Mouse (Mus musculus): ENCODE results near the gene Limch1. TPM values are rescaled to one million over a fixed set of nuclear protein-coding genes. Genes with fewer than 3 reads are reported as not detected.
A peak's percentile ranks its signal among the peaks of the same experiment; 100 is the strongest.

Gene Limch1
- polyA plus RNA-seq, 1 experiment from 2014 or later = 6.1 TPM

DNA sequence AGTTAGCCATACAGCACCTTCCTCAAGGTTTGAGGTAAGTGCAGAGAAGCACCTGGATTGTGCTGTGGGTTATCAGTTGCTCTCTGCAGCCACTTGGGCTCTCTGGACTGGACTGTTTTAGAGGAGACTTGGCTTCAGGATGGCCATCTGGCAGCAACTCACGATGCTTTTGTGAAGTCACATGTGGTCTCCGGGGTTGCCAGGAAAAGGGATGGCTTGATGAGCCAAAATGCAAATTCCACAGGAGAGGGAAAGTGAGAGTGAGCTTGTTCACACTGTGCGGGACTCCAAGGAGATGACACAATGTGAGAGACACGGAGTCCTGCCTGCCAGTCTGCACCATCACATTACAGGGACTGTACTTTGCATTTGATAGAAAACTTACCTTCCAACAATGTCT lies 346.1 kb downstream of the Limch1 start:
- H3K4me3 ChIP-seq (ENCODE audit: low read depth, low read length) = no peak overlapping the region
- H3K27ac ChIP-seq (replicated peaks) = no peak overlapping the region
- peaks cover 12% of the 10 kb centered on the region; the same call in 1 of the 2 replicates for H3K27me3 ChIP-seq (ENCODE audit: control insufficient read depth, insufficient read depth, low read length)
- 18% methylated on average over 4 of the region's 4 CpGs for WGBS
- H3K9me3 ChIP-seq (ENCODE audit: control insufficient read depth, low read length) = no peaks in the 10 kb centered on the region
- no peaks in the 10 kb centered on the region for H3K36me3 ChIP-seq (ENCODE audit: control insufficient read depth, insufficient read depth, low read length)
- no peak overlapping the region for H3K9ac ChIP-seq (ENCODE audit: low read length)
- no peaks in the 10 kb centered on the region for H3K4me1 ChIP-seq (replicated peaks; ENCODE audit: control insufficient read depth, insufficient read depth)
- ATAC-seq (ENCODE audit: low FRiP score, low TSS enrichment) = no peak
- TF ChIP-seq CTCF (IDR thresholded peaks at IDR 0.05; ENCODE audit: low read depth) (no peak), EP300 (optimal IDR thresholded peaks at IDR 0.05) (no peak)
- no peak for DNase-seq (ENCODE audit: low spot score)
- H3K4me2 ChIP-seq (replicated peaks; ENCODE audit: low read depth) = no peak overlapping the region

DNA sequence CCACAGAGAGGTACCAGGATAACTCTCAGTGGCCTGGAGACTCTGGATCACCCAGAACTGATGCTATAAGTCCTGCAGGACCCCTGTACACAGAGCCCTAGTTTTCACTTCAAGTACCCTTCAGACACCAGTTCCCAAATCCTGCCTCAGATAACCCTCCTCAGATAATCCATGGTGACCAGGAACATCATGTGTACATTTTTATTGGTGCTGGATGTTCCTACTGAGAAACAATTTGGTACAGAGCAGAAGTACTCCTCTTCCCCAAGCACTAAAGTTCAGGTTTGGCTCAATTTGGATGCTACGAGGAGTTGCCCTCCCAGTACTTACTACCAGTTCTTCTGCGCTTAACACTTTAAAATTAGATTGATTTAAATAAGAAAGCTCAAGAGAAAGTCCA lies 348.4 kb downstream of the Limch1 start:
- ATAC-seq (ENCODE audit: low FRiP score, low TSS enrichment) (no peak), DNase-seq (ENCODE audit: low spot score) (no peak)
- Histone ChIP-seq H3K9me3 (ENCODE audit: control insufficient read depth, low read length) (no peaks in the 10 kb centered on the region), H3K27me3 (ENCODE audit: control insufficient read depth, insufficient read depth, low read length) (peaks cover 29% of the 10 kb centered on the region; the same call in 1 of the 2 replicates), H3K9ac (ENCODE audit: low read length) (no peak overlapping the region), H3K27ac (replicated peaks) (no peak overlapping the region), H3K4me3 (ENCODE audit: low read depth, low read length) (no peak overlapping the region), H3K4me1 (replicated peaks; ENCODE audit: control insufficient read depth, insufficient read depth) (no peaks in the 10 kb centered on the region), H3K36me3 (ENCODE audit: control insufficient read depth, insufficient read depth, low read length) (no peaks in the 10 kb centered on the region), H3K4me2 (replicated peaks; ENCODE audit: low read depth) (no peak overlapping the region)
- TF ChIP-seq CTCF (IDR thresholded peaks at IDR 0.05; ENCODE audit: low read depth) (no peak), EP300 (optimal IDR thresholded peaks at IDR 0.05) (no peak)
- WGBS = 20% methylated on average over 2 of the region's 2 CpGs

DNA sequence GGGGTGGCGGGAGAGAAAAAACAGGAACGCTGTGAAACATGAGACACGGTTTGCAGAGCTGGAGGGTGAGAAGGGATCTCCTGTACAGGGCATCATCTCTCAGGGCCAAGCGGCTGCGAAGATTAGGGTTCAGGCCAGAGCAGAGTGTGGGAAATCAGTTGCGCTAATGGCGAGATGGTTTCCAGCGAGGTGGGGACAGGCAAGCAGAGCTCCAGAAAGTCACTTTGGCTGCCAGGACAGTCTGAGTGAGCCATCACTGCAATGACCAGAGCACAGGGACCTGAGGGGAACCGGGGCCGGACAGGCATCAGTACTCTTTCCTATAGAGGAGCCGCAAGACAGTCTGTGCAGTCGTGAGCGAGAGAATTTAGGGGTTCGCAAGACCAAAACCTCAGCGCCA lies 349.5 kb downstream of the Limch1 start:
- no peak for DNase-seq (ENCODE audit: low spot score)
- ATAC-seq (ENCODE audit: low FRiP score, low TSS enrichment) = no peak
- no peak for TF ChIP-seq EP300 (optimal IDR thresholded peaks at IDR 0.05)
- H3K9ac ChIP-seq (ENCODE audit: low read length) = no peak overlapping the region
- H3K4me3 ChIP-seq (ENCODE audit: low read depth, low read length) = no peak overlapping the region
- H3K9me3 ChIP-seq (ENCODE audit: control insufficient read depth, low read length) = no peaks in the 10 kb centered on the region
- no peak overlapping the region for H3K27ac ChIP-seq (replicated peaks)
- H3K36me3 ChIP-seq (ENCODE audit: control insufficient read depth, insufficient read depth, low read length) = no peaks in the 10 kb centered on the region
- H3K4me2 ChIP-seq (replicated peaks; ENCODE audit: low read depth) = no peak overlapping the region
- H3K27me3 ChIP-seq (ENCODE audit: control insufficient read depth, insufficient read depth, low read length) = peaks cover 33% of the 10 kb centered on the region; the same call in 1 of the 2 replicates
- H3K4me1 ChIP-seq (replicated peaks; ENCODE audit: control insufficient read depth, insufficient read depth) = no peaks in the 10 kb centered on the region
- WGBS = 6% methylated on average over 15 of the region's 15 CpGs

DNA sequence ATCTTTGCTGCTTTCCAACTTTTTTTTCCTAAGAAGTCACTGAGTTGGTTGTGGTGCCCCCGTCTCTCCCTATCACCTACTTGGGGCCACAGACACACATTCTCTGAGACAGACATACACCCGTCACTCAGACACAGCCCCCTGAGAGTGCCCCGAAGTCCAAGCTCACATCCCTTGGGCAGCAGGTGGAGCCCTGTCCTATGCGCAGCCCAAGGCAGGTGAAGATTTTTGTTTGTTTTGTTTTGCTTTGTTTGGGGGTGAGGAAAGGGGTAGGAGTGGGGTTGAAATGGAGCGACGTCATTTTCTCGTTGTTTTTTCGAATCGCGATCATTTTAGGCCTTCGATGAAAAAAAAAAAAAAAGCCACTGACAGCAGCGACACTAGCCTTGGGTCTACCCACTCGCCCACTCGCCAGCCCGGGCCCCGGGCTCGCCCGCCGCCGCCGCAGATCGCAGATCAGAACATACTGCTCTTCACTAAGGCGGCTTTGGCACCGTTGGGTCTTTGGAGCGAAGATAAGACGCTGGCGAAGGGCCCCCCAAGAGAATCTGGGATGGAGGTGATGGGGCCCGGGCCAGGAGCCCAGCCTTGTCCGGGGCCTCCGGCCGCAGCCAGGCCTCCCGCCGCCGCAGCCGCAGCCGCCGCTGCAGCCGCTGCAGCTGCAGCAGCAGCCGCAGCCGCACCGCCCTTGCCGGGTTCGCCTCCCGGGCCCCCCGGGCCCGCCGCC lies 350.2 kb downstream of the Limch1 start:
- Histone ChIP-seq H3K27ac (replicated peaks) (no peak overlapping the region), H3K4me1 (replicated peaks; ENCODE audit: control insufficient read depth, insufficient read depth) (no peaks in the 10 kb centered on the region), H3K9ac (ENCODE audit: low read length) (peak overlapping the region; percentile 35; the same call in 1 of the 2 replicates), H3K36me3 (ENCODE audit: control insufficient read depth, insufficient read depth, low read length) (no peaks in the 10 kb centered on the region), H3K27me3 (ENCODE audit: control insufficient read depth, insufficient read depth, low read length) (peaks cover 38% of the 10 kb centered on the region; the same call in 1 of the 2 replicates), H3K4me2 (replicated peaks; ENCODE audit: low read depth) (peak overlapping the region; percentile 46), H3K9me3 (ENCODE audit: control insufficient read depth, low read length) (no peaks in the 10 kb centered on the region), H3K4me3 (ENCODE audit: low read depth, low read length) (peak overlapping the region; percentile 39)
- ATAC-seq (ENCODE audit: low FRiP score, low TSS enrichment) (no peak), DNase-seq (ENCODE audit: low spot score) (no peak)
- TF ChIP-seq CTCF (IDR thresholded peaks at IDR 0.05; ENCODE audit: low read depth) (0 out of 2 replicates have a peak, but pooled peaks have one; percentile 10), EP300 (optimal IDR thresholded peaks at IDR 0.05) (no peak)
- WGBS = 1% methylated on average over 46 of the region's 47 CpGs

DNA sequence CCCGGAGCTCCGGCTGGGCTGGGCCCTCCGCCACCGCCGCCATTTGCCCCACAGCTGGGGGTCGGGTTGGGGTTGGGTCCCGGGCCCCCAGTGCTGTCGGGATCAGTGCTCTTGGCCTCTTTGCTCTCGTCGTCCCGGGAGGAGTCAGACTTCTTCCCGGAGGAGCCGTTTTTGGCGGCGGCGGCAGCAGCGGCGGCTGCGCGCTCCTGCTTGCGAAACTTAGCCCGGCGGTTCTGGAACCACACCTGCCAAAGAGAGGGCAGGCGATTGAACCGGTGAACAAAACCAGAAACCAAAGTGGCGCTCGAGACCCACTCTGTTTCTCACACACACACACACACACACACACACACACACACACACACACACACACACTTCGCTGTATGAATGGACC lies 350.7 kb downstream of the Limch1 start:
- H3K9ac ChIP-seq (ENCODE audit: low read length) = peak overlapping the region; percentile 35; the same call in 1 of the 2 replicates
- DNase-seq (ENCODE audit: low spot score) = peak; percentile 32
- H3K9me3 ChIP-seq (ENCODE audit: control insufficient read depth, low read length) = no peaks in the 10 kb centered on the region
- ATAC-seq (ENCODE audit: low FRiP score, low TSS enrichment) = 0 out of 2 replicates have a peak, but pooled peaks have one; percentile 18
- H3K27me3 ChIP-seq (ENCODE audit: control insufficient read depth, insufficient read depth, low read length) = peaks cover 43% of the 10 kb centered on the region
- TF ChIP-seq CTCF (IDR thresholded peaks at IDR 0.05; ENCODE audit: low read depth) (no peak), EP300 (optimal IDR thresholded peaks at IDR 0.05) (no peak)
- H3K36me3 ChIP-seq (ENCODE audit: control insufficient read depth, insufficient read depth, low read length) = no peaks in the 10 kb centered on the region
- no peaks in the 10 kb centered on the region for H3K4me1 ChIP-seq (replicated peaks; ENCODE audit: control insufficient read depth, insufficient read depth)
- peak overlapping the region; percentile 46 for H3K4me2 ChIP-seq (replicated peaks; ENCODE audit: low read depth)
- no peak overlapping the region for H3K27ac ChIP-seq (replicated peaks)
- peak overlapping the region; percentile 39 for H3K4me3 ChIP-seq (ENCODE audit: low read depth, low read length)
- WGBS = 0% methylated on average over 23 of the region's 28 CpGs

Data from stomach, postnatal 0 days (tissue).